Mouse (Mus musculus): ENCODE measurements around the gene Otop2.

- TF ChIP-seq CTCF (IDR thresholded peaks at IDR 0.05; ENCODE audit: low read depth) (no peak), EP300 (IDR thresholded peaks at IDR 0.05; ENCODE audit: low read depth) (no peak)
These were observed 17.1 kb upstream of the Otop2 start for GRCm38 (mm10) chr11:115289885-115290284.
